Mouse (Mus musculus): ENCODE measurements at regions not wholly inside any gene's neighbourhood (a gene's known extent, or its start where the extent isn't known, plus 50 kb on each side); places are given as distances from the start of the nearest gene placed in this dataset.

GRCm38 (mm10) chr11:26881635-26882034 lies 287.8 kb upstream of the Vrk2 start:
- no peak for DNase-seq (ENCODE audit: low read depth, low spot score)
